Mouse (Mus musculus): ENCODE measurements around the gene 1700001O22Rik.
A peak's percentile ranks its signal among the peaks of the same experiment; 100 is the strongest.

The 1700001O22Rik gene

GRCm38 (mm10) chr2:30816383-30816782 lies 12.9 kb upstream of the 1700001O22Rik start:
- no peak for DNase-seq (ENCODE audit: low read depth, low spot score)

DNA sequence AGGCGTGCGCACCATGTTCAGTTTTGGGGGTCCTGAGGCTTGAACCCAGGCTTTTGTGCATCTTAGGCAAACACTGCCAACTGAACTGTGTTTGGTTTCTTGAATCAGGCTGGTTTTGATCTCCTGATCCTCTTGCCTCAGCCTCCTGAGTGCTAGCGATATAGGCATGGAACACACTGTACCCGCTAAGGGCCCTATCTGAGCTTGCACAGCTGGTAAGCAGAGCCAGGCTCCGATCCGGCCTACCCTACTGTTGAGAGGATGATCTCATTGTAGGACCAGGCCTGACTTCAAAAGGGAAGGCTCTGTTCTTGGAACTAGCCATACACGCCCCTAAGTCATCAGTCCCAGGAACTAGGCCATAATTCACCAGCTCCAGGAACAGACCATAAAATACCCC lies 7.1 kb upstream of the 1700001O22Rik start:
- DNase-seq (ENCODE audit: low read depth, low spot score): no peak

- DNase-seq (ENCODE audit: low read depth, low spot score): no peak
Observed at GRCm38 (mm10) chr2:30809503-30809902, 6.0 kb upstream of the 1700001O22Rik start.

DNA sequence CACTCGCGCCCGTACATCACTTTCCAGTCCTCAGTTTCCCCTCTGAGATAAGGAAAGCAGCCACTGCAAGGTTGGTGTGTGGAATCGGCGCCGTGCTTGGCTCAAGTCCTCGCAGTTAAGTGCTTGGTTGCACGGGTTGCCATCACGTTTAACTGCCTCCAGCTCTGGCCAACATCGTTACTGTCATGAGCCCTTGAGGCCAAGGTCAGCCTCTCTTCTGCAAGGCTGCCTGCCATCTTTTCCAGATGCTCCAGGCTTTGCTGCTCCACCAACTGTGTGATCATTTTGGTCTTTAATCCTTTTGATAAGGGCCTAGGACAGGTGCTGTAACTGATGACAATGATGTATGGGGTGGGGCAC lies 4.8 kb upstream of the 1700001O22Rik start:
- no peak for DNase-seq (ENCODE audit: low read depth, low spot score)

DNA sequence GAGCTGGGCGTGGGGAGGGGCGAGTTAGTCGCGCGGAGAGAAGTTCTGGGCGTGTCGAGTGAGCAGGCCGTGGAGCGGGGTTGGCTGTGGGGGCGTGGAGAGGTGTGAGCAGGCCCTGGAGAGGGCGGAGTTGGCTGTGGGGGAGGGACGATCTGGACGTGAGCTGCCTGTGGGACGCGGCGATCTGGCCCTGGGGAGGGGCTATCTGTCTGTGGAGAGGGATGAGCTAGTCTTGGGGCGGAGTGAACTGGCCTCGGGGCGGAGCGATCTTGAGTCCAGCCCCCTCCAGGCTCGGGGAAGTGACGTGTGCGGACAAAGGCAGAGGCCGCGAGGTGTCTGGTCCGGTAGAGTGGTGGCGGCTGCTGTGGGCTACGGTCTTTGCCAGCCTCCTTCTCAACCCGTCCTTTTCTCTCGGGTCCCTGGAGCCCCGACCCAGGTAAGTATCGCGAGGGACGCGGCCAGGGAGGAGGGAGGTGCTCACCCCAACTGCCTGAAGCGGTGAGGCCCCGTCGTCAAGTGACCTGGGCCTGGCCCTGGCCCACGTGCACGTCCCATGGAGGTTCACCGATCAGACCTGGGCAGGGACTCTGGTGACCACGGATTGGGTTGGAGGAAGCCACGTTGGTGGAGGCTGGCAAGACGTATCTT lies 4.3 kb upstream of the 1700001O22Rik start, which contains the start of gene Ntmt1:
Gene Ntmt1 (plus strand): TSS at position 179 of the 648 bp plus-strand sequence.
- peak; percentile 100 for DNase-seq (ENCODE audit: low read depth, low spot score)

DNA sequence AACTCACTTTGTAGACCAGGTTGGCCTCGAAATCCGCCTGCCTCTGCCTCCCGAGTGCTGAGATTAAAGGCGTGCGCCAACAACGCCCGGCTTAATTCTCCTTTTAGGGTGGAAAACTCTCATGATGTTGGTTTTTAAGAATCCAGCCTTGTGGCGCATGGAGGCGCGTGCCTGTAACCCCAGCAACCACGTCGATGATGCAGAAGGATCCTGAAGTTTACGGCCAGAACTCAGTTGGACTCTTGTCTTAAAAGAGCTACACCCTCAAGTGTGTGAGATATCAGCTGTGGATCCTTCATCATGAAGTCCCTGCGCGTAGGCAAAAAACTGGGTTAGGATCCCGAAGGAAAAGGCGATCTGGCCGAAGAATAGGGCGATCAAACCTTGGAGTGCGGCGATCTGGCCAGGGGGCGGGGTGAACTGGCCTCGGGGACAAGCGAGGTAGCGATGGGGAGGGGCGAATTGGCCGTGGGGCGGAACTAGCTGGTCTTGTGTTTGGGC lies 3.7 kb upstream of the 1700001O22Rik start:
- DNase-seq (ENCODE audit: low read depth, low spot score): no peak

DNA sequence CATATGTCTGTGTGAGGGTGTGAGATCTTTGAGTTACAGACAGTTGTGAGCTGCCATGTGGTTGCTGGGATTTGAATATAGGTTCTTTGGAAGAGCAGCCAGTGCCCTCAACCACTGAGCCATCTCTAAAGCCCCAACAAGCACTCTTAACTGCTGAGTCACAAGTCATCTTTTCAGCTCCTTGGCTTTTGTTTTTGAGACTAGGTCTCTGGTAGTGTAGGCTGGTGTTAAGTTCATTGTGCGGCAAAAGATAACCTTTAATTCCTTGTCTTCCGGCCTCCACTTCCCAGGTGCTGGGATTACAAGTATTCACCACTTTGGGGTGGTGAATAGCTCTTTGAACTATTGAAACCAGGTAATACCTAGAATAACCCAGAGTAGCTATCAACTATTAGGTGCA lies 2.5 kb upstream of the 1700001O22Rik start:
- peak; percentile 51 for DNase-seq (ENCODE audit: low read depth, low spot score)

GRCm38 (mm10) chr2:30801067-30801852 lies 2.2 kb downstream of the 1700001O22Rik start:
- peak; percentile 68 for DNase-seq (ENCODE audit: low read depth, low spot score)

GRCm38 (mm10) chr2:30800671-30801066 lies 2.8 kb downstream of the 1700001O22Rik start:
- DNase-seq (ENCODE audit: low read depth, low spot score): no peak

DNA sequence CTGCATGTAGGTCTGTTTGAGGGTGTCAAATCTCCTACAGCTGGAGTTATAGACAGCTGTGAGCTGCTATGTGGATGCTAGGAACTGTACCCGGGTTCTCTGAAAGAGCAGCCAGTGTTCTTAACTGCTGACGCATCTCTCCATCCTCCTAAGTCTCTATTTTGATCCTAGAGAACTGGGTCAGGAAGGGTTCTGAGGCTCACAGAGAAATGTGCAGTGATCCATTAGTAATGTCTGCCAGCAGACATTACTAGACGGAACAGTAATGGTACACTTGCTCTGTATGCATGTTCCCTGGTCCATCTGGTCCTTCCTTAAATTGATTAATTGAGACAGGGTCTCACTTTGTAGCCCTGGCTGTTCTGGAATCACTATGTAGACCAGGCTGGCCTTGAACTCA lies 4.0 kb downstream of the 1700001O22Rik start:
- no peak for DNase-seq (ENCODE audit: low read depth, low spot score)

DNA sequence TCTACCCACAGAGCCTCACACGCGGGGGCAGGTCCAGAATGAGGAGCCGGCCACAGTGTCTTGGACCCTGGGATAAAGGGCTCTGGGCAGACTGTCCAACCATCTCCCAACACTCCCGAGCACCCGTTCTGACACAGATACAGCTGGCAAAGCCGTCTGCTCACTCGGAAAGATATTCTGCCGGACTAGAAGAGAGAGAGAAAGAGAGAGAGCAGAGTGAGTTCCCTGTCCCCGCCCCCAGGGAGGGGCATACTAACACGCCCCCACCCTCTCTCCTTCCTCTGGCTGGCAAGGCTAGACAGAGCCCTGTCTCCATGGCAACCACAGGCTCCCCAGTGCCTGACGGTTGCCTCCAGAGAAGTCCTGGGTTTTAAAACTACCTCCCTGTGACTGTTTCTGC lies 7.1 kb downstream of the 1700001O22Rik start:
- peak; percentile 94 for DNase-seq (ENCODE audit: low read depth, low spot score)

DNA sequence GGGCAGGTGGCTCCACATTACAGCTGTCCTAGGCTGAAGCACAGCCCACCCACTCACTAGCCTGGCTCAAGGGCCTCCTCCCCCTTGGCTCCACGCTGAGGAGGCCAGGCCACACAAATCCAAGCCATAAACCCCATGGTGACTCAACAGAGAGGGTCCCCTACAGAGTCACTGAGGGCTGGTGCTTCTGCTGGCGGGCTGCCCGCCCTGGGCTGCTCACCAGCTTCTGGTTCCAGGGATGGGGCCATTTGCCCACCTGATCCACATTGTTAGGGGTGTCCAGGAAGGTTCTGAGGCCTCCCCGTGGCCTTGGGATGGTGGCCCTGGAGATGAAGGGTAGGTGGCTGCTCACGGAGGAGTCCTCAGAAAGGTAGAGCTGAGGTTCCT lies 7.6 kb downstream of the 1700001O22Rik start:
- DNase-seq (ENCODE audit: low read depth, low spot score): no peak

DNA sequence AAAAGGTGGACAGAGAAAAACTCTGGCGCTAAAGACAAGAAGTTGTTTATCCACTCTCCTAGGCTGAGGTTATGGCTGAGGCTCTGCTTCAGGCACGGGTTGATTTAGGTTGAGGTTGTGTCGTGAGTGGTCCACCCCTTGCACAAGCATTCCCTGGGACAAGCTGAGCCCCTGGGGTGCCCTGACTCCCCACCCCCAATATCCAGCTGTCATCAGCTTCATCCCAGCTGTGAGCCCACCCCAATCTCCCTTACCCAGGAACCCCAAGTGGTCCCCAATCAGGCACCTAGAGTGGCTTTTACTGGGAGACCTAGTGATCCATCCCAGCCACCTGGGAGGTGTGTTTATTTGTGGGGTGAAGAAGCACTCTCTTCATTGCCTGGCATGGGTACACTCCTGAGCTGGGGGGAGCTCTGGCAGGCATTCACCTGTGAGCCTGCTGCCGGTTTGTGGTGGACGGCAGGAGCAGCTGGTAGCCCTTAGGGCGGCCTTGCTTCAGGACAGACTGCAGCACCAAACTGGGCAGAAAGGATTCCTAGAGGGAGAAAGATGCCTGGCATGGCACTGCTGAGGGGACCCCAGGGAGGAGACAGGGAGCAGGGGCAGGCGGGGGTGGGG lies 8.1 kb downstream of the 1700001O22Rik start:
- no peak for DNase-seq (ENCODE audit: low read depth, low spot score)

DNA sequence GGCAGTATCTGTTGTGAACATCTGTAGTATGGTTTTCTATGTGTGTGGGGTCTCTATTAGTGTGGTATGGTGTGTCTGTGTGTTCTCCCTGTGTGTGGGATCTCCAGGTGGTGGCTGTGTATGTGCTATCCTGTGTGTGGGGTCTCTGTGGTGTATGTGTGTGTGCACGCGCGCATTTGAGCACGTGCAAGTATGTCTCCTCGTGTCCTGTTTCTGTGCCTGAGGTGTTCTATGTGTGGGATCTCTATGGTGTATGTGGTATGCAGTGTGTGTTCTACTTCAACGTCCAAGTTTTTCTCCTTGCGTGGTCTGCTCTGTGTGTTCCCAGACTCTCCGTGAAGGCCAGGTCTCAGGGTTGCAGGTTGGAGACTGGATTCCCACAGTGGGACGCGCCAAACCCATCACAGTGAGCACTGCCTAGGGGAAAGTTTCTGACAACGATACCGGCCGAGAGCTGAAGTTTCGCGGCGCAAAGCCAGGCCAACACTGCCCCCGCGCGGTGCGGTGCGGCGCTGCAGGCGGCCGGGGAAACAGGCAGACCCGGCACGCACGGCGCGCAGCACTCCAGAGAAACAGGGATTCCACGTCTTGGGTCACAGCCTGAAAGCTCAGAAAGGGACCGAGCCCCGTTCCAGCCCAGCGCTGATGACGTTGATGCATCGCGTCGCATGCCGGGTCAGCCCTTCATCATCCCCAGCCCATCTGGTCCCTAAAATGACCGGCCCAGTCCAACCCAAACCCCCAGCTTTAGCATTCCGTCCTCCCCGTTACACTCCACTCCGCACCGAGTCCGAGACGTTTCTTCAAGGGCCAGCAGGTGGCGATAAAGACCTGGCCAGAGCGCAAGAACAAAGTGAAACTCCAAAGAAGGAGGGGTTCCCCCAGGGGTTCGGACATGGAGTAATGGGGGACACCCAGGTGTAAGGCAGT lies 9.0 kb downstream of the 1700001O22Rik start:
- peak; percentile 94 for DNase-seq (ENCODE audit: low read depth, low spot score)

DNA sequence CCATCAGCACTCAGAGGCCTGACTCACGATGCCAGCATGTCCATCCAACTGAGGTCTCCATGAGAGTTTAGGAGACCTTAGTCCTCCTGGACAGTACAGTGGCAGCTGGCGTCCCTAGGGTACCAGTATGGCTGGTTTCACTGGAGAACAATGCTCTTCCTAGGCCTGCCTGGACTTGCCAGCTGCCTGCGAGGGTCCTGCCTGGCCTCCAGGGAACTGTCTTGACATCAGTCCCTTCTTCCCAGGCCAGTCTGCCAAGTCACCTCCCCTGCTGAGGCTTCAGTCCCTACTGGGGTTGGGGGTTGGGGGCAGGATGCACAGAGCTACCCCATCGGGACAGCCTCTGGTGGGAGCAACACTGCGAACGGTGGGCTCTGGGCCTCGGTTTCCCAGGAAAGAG lies 11.4 kb downstream of the 1700001O22Rik start:
- DNase-seq (ENCODE audit: low read depth, low spot score): no peak

- no peak for DNase-seq (ENCODE audit: low read depth, low spot score)
Observed at GRCm38 (mm10) chr2:30787466-30787865, 16.0 kb downstream of the 1700001O22Rik start.

DNA sequence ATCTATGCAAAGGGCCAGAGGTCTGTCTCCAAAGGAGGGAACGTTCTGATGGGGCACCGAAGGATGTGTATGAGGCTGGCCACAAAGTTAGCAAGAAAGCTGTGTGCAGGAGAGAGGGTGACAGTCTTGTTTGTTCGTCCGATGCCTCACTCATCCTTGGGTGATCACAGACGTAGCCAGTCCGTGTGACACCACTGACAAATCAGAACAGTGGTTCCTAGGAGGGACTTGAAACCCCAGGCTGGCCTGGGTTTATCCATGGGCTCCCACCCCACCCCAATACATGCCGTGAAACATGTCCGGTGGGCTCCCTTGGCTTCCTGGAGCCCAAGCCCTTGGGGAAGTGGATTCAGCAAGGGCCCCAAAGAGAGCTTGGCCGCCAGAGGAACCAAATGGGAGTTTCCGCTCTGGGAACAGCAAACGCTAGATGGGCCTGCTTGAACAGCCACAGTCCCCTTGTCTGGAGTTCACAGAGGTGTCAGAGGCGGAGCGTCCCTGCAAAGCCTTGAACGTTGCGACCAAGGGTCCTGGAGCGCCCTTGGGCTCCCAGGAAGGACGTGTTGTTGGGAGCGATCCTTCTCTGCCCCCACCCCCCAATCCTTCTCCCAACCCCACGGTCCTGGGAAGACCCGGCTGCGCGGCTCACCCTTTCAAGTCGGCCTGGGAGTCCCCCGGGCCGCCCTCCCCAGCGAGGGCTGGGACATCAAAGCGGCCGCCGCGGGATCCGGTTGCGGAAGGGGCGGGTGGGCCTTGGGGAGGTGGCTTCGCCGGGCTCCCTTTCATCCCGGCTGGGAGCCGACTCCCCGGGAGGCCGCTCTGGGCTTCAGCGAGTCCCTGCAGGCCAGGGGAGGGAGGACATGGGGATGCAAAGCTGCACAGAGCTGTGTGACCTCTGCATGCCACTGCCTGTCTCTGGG lies 19.1 kb downstream of the 1700001O22Rik start:
- peak; percentile 94 for DNase-seq (ENCODE audit: low read depth, low spot score)

- DNase-seq (ENCODE audit: low read depth, low spot score): peak; percentile 81
Observed at GRCm38 (mm10) chr2:30783346-30783745, 20.1 kb downstream of the 1700001O22Rik start.

- no peak for DNase-seq (ENCODE audit: low read depth, low spot score)
Observed at GRCm38 (mm10) chr2:30782312-30783290, 20.9 kb downstream of the 1700001O22Rik start.

All from ZHBTc4 (cell line).